Mouse (Mus musculus): Measurements from ENCODE around the gene H2-Q2. TPM values are rescaled to one million over a fixed set of nuclear protein-coding genes. Genes with fewer than 3 reads are reported as not detected.
"Not testable (repeated sequence)": the region's sequence is repeated elsewhere in the genome, so short reads cannot be mapped to it uniquely, and the experiment has no call there.

The H2-Q2 gene
- polyA plus RNA-seq, 1 experiment from 2014 or later, result 2.6 TPM

- H3K27me3 ChIP-seq (ENCODE audit: control insufficient read depth, insufficient read depth, low read depth, low read length), result peaks cover 21% of the 10 kb centered on the region
- peak within 1 kb of the TSS; percentile 48 for H3K4me2 ChIP-seq (ENCODE audit: low read depth, low read length)
- 3% methylated on average over 51 of the region's 55 CpGs for WGBS (ENCODE audit: insufficient replicate concordance)
- ATAC-seq (ENCODE audit: low read depth), result no peak
- no peaks in the 10 kb centered on the region for H3K9me3 ChIP-seq (replicated peaks; ENCODE audit: control insufficient read depth, low read length)
- no peak within 1 kb of the TSS; the same call in 1 of the 2 replicates for H3K9ac ChIP-seq (ENCODE audit: low read depth, low read length)
- no peaks in the 10 kb centered on the region for H3K4me1 ChIP-seq (ENCODE audit: control insufficient read depth, low read depth, low read length)
- no peaks in the 10 kb centered on the region for H3K36me3 ChIP-seq (ENCODE audit: control insufficient read depth, insufficient read depth)
- no peak within 1 kb of the TSS for H3K27ac ChIP-seq (ENCODE audit: low read length)
- peak within 1 kb of the TSS; percentile 38 for H3K4me3 ChIP-seq (ENCODE audit: low read depth, low read length)
Measured at GRCm38 (mm10) chr17:35320327-35321081, 21.5 kb upstream of the H2-Q2 start, which contains the start of gene H2-Q1. Gene H2-Q1, plus strand, starts transcription at chr17:35320405.

- H3K27ac ChIP-seq (ENCODE audit: low read length); H3K4me3 ChIP-seq (ENCODE audit: low read depth, low read length); H3K9ac ChIP-seq (ENCODE audit: low read depth, low read length); H3K36me3 ChIP-seq (ENCODE audit: control insufficient read depth, insufficient read depth); H3K9me3 ChIP-seq (replicated peaks; ENCODE audit: control insufficient read depth, low read length); H3K4me2 ChIP-seq (ENCODE audit: low read depth, low read length); ATAC-seq (ENCODE audit: low read depth); H3K4me1 ChIP-seq (ENCODE audit: control insufficient read depth, low read depth, low read length): not testable (repeated sequence)
- 29% methylated on average over 1 of the region's 1 CpGs for WGBS (ENCODE audit: insufficient replicate concordance)
- peaks cover 16% of the 10 kb centered on the region for H3K27me3 ChIP-seq (ENCODE audit: control insufficient read depth, insufficient read depth, low read depth, low read length)
Measured at GRCm38 (mm10) chr17:35325124-35325523, 16.9 kb upstream of the H2-Q2 start.

- not testable (repeated sequence) for H3K4me1 ChIP-seq (ENCODE audit: control insufficient read depth, low read depth, low read length); H3K27me3 ChIP-seq (ENCODE audit: control insufficient read depth, insufficient read depth, low read depth, low read length); H3K9ac ChIP-seq (ENCODE audit: low read depth, low read length); H3K4me3 ChIP-seq (ENCODE audit: low read depth, low read length); H3K4me2 ChIP-seq (ENCODE audit: low read depth, low read length); H3K36me3 ChIP-seq (ENCODE audit: control insufficient read depth, insufficient read depth); H3K27ac ChIP-seq (ENCODE audit: low read length); ATAC-seq (ENCODE audit: low read depth); H3K9me3 ChIP-seq (replicated peaks; ENCODE audit: control insufficient read depth, low read length)
Measured at GRCm38 (mm10) chr17:35326000-35326399, 16.0 kb upstream of the H2-Q2 start.

GRCm38 (mm10) chr17:35329714-35330113, 12.3 kb upstream of the H2-Q2 start:
- H3K36me3 ChIP-seq (ENCODE audit: control insufficient read depth, insufficient read depth); H3K4me1 ChIP-seq (ENCODE audit: control insufficient read depth, low read depth, low read length); H3K9ac ChIP-seq (ENCODE audit: low read depth, low read length); H3K27ac ChIP-seq (ENCODE audit: low read length); H3K4me3 ChIP-seq (ENCODE audit: low read depth, low read length); H3K9me3 ChIP-seq (replicated peaks; ENCODE audit: control insufficient read depth, low read length); ATAC-seq (ENCODE audit: low read depth); H3K27me3 ChIP-seq (ENCODE audit: control insufficient read depth, insufficient read depth, low read depth, low read length); H3K4me2 ChIP-seq (ENCODE audit: low read depth, low read length): not testable (repeated sequence)
- WGBS (ENCODE audit: insufficient replicate concordance), result 24% methylated on average over 3 of the region's 3 CpGs

- WGBS (ENCODE audit: insufficient replicate concordance), result 32% methylated on average over 6 of the region's 6 CpGs
- not testable (repeated sequence) for H3K9me3 ChIP-seq (replicated peaks; ENCODE audit: control insufficient read depth, low read length); ATAC-seq (ENCODE audit: low read depth); H3K4me3 ChIP-seq (ENCODE audit: low read depth, low read length); H3K27me3 ChIP-seq (ENCODE audit: control insufficient read depth, insufficient read depth, low read depth, low read length); H3K36me3 ChIP-seq (ENCODE audit: control insufficient read depth, insufficient read depth); H3K9ac ChIP-seq (ENCODE audit: low read depth, low read length); H3K27ac ChIP-seq (ENCODE audit: low read length); H3K4me2 ChIP-seq (ENCODE audit: low read depth, low read length); H3K4me1 ChIP-seq (ENCODE audit: control insufficient read depth, low read depth, low read length)
Measured at GRCm38 (mm10) chr17:35331546-35331945, 10.5 kb upstream of the H2-Q2 start.

- peak; percentile 63 for ATAC-seq (ENCODE audit: low read depth)
- no peaks in the 10 kb centered on the region for H3K9me3 ChIP-seq (replicated peaks; ENCODE audit: control insufficient read depth, low read length)
- no peaks in the 10 kb centered on the region; the same call in 1 of the 2 replicates for H3K4me1 ChIP-seq (ENCODE audit: control insufficient read depth, low read depth, low read length)
- peaks cover 27% of the 10 kb centered on the region for H3K27me3 ChIP-seq (ENCODE audit: control insufficient read depth, insufficient read depth, low read depth, low read length)
- peak overlapping the region; percentile 57 for H3K4me2 ChIP-seq (ENCODE audit: low read depth, low read length)
- H3K27ac ChIP-seq (ENCODE audit: low read length), result no peak overlapping the region
- WGBS (ENCODE audit: insufficient replicate concordance), result 2% methylated on average over 46 of the region's 46 CpGs
- no peak overlapping the region for H3K9ac ChIP-seq (ENCODE audit: low read depth, low read length)
- peak overlapping the region; percentile 53 for H3K4me3 ChIP-seq (ENCODE audit: low read depth, low read length)
- no peaks in the 10 kb centered on the region for H3K36me3 ChIP-seq (ENCODE audit: control insufficient read depth, insufficient read depth)
Measured at GRCm38 (mm10) chr17:35342711-35343476, 852 bp downstream of the H2-Q2 start.

GRCm38 (mm10) chr17:35347659-35348058, 5.6 kb downstream of the H2-Q2 start:
- not testable (repeated sequence) for H3K9me3 ChIP-seq (replicated peaks; ENCODE audit: control insufficient read depth, low read length); H3K27me3 ChIP-seq (ENCODE audit: control insufficient read depth, insufficient read depth, low read depth, low read length); H3K4me2 ChIP-seq (ENCODE audit: low read depth, low read length); H3K9ac ChIP-seq (ENCODE audit: low read depth, low read length); H3K4me1 ChIP-seq (ENCODE audit: control insufficient read depth, low read depth, low read length); ATAC-seq (ENCODE audit: low read depth); H3K36me3 ChIP-seq (ENCODE audit: control insufficient read depth, insufficient read depth); H3K4me3 ChIP-seq (ENCODE audit: low read depth, low read length); H3K27ac ChIP-seq (ENCODE audit: low read length)

- H3K36me3 ChIP-seq (ENCODE audit: control insufficient read depth, insufficient read depth); H3K27ac ChIP-seq (ENCODE audit: low read length); H3K4me3 ChIP-seq (ENCODE audit: low read depth, low read length); H3K27me3 ChIP-seq (ENCODE audit: control insufficient read depth, insufficient read depth, low read depth, low read length); H3K4me1 ChIP-seq (ENCODE audit: control insufficient read depth, low read depth, low read length); H3K4me2 ChIP-seq (ENCODE audit: low read depth, low read length); H3K9ac ChIP-seq (ENCODE audit: low read depth, low read length); ATAC-seq (ENCODE audit: low read depth); H3K9me3 ChIP-seq (replicated peaks; ENCODE audit: control insufficient read depth, low read length): not testable (repeated sequence)
- 26% methylated on average over 6 of the region's 6 CpGs for WGBS (ENCODE audit: insufficient replicate concordance)
Measured at GRCm38 (mm10) chr17:35353275-35353674, 11.2 kb downstream of the H2-Q2 start.

- H3K4me1 ChIP-seq (ENCODE audit: control insufficient read depth, low read depth, low read length), result no peaks in the 10 kb centered on the region
- WGBS (ENCODE audit: insufficient replicate concordance), result 52% methylated on average over 2 of the region's 2 CpGs
Measured at GRCm38 (mm10) chr17:35354071-35354470, 12.0 kb downstream of the H2-Q2 start.

More at GRCm38 (mm10) chr17:35354071-35354470, 12.0 kb downstream of the H2-Q2 start:
- H3K4me3 ChIP-seq (ENCODE audit: low read depth, low read length), result no peak overlapping the region
- H3K27me3 ChIP-seq (ENCODE audit: control insufficient read depth, insufficient read depth, low read depth, low read length), result peaks cover 4% of the 10 kb centered on the region
- no peak for ATAC-seq (ENCODE audit: low read depth)
- H3K27ac ChIP-seq (ENCODE audit: low read length), result no peak overlapping the region
- H3K36me3 ChIP-seq (ENCODE audit: control insufficient read depth, insufficient read depth), result no peaks in the 10 kb centered on the region
- H3K9ac ChIP-seq (ENCODE audit: low read depth, low read length), result no peak overlapping the region
- no peaks in the 10 kb centered on the region for H3K9me3 ChIP-seq (replicated peaks; ENCODE audit: control insufficient read depth, low read length)
- no peak overlapping the region for H3K4me2 ChIP-seq (ENCODE audit: low read depth, low read length)
